Mouse (Mus musculus) ovary, postnatal 10 days (tissue): ENCODE measurements around the gene Lysmd2.
"Not testable (repeated sequence)": the region's sequence is repeated elsewhere in the genome, so short reads cannot be mapped to it uniquely, and the experiment has no call there.

Experiments
- DNase-seq: peaks from one replicate; pipeline ENCODE4 v3.0.0; 2022; ENCODE audit warnings: low spot score

Gene Lysmd2

DNA sequence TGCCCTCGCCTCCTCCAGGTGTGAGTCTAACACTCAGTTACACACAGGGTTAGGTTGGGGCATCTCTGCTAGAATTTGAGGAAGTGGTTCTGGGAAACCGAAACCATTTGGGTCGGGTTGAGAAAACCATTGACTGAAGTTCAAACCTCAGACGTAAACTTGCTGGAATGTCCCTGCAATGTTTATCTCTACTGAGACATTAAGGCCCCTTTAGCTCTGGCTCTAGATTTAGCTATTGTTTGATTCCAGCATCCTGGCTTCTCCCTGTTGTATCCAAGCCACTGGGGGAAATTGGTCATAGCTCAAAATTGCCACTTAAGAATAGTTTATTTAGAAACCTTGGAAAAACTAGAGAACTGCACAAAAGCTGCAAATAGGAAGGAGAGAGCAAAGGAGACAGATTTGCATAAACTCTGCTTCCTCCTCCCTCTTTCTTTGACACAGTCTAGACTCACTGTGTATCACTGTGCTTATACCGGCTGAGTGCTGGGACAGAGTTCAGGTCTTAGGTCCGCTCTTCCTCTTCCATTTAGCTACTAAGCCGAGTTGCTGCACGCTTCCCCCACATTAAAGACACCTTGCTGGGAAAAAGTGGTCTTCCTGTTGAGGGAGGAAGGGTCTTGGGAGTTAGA, 5.4 kb downstream of the Lysmd2 start:
- no peak for DNase-seq

DNA sequence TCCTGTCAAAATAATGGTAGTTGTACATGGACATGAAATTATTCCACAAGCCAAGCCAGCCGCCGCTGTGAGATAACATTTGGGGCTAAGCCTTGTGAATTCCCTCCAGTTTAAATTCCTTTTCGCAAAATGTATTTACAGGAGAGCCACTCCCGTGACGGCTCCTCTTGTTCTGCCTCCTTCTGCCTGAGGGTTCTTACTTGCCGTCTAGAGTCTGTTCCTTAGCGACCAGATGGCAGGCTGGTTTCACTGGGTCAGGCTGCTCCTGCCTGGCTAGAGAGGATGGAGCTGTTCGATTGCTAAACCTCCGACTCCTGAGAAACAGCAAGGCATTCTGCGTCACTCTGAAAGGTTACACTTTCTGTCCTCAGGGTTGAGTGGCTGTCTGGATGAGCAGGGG, 6.6 kb downstream of the Lysmd2 start:
- no peak for DNase-seq

DNA sequence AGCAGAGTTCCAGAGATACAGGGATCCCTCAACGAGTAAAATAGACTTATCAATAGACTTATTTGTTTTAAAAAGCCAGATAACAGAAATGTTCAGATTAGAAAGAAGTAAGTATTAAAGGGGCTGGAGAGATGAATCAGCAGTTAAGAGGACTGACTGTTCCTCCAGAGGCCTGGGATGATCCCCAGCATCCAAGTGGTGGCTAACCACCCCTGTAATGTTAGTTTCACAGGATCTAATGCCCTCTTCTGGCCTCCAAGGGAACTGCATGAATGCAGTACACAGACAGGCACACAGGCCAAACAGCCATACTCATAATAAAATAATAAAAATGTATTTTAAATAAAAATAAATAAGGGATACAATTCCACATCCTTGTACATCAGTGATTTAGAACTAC, 7.4 kb downstream of the Lysmd2 start:
- DNase-seq = no peak

DNA sequence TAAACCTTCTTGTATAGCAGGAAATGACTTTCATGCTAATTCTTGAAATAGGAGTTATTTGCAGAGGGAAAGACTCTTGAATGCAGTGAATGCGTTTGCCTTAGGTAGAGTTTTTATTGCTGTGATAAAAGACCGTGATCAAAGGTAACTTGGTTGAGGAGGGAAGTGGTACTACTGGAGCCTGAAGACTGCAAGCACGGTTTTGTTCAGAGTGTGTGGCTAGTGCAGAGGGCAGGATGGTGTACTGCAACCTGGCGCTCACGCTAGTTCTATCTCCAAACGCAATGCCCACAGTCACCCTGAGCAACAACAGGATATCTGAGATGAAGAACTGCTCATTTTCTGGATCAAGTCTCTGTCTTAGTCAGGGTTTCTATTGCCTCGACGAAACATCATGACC, 8.1 kb downstream of the Lysmd2 start:
- no peak for DNase-seq

DNA sequence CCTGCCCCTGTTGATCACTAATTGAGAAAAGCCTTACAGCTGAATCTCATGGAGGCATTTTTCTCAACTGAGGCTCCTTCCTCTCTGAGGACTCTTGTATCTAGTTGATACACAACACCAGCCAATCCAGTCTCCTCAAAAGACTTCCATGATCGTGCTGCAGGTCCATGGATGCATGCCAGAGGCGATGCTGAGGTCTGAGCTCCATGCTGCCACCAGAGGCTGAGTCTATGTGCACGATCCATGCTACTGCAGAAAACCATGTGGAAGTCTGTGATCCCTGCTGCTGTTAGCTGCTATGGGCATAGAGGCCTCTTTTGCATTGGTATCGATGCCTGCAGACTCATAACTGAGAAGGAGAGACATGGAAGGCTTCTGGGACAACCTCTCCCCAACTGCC, 8.7 kb downstream of the Lysmd2 start:
- DNase-seq = no peak

DNA sequence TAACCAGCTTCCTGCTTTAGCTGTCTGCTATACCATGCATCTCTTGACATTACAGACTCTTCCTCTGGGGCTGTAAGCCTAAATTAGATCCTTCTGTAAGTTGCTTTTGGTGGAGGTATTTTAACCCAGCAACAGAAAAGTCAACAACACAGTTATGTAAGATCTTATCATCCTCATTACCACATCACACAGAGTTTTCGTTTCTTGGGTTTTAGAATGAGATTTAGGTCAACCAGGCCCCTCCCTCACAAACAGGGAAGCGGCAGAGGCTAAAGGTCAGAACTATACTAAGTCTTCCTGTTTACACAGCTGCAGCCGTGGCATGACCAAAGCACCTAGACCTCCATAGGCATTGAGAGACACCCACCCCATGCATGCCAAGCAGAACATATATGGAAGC, 19.9 kb downstream of the Lysmd2 start:
- no peak for DNase-seq

DNA sequence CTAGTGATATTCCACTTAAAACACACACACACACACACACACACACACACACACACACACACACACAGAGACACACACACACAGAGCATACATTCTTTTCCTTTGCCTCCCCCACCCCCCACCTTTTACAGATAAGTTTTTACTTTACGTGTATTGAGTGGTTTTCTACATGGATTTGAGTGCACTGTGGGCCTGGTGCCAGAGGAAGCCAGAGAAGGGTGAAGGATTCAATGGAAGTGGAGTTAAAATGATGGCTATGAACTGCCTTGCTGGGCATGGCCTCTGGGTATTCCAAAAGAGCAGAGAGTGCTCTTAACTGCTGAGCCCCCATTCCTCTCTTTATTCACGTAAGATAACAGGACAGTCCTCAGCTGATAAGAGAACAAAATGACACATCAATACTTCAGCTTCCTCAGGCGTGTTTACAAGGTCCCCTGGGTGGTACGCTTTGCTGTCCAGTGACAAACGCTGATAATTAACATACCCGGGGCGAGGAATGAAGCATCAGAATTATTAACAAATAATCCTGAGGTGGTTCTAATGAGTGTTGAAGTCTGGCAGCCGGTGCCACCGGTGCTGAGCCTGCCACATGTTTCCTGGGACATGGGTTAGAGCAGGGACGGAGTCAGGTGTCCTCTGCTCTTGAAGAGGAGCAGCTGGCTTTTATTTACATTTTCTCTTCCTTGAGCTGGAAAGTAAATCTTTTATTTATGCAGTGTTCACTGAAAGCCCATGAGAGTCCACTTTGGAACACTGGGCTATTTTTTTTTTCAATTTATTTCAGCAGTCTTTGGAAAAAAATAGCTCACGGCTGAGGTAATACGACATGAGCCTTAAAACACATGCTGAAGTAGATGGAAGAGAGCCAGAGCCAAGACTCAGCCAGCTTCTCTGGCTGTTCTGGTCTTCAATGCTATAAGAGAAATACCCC, 28.7 kb downstream of the Lysmd2 start:
- DNase-seq = no peak

DNA sequence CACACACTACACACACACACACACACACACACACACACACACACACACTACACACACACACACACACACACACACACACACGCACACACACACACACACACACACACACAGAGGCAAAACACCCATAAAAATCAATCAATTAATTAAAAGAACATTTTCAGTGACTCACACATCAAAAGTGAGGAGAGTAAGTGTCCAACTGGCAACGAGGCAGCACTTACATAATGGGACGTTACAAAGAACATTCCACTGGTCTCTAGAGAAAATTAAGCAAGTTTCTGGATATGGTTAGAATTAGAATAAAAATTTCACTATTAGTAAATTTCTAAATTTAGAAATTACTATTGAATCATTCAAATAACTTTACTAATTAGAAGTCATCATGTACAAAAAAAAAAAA, 30.9 kb downstream of the Lysmd2 start:
- not testable (repeated sequence) for DNase-seq

DNA sequence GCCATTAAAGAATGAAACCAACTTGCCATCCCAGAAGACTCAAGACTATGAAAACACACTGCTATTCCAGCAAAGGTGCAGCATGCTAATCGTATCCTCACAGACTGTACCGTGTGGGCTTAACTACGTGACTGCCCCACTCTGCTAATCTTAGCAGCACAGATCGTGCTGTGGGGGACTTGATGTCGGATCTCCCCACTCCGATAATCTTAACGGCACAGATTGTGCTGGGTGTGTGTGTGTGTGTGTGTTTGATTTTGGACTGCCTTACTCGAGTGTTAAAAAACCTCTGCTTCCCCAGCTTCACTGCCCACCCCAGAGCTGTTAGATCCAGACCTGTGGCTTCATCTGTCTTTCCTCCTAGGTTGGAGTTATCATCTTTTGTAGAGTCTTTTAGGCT, 35.4 kb downstream of the Lysmd2 start:
- no peak for DNase-seq

DNA sequence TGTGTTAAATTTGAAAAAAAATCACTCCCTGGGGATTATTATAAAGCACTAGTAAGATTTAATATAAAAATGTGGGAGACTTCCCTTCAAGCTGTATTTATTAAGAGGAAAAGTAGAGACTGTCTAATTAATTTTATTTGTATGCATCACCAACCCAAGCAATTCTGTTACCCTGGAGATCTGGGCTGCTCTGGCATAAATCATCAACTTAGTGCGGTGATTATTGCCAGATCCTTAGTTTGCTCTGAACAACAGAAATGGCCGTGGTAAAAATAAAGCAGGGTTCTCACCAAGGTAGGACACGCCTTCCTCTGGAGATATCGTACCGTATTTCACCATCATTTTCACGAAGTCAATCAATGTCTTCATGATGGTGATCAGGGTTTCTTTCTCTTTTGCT, 39.8 kb downstream of the Lysmd2 start:
- DNase-seq = no peak

DNA sequence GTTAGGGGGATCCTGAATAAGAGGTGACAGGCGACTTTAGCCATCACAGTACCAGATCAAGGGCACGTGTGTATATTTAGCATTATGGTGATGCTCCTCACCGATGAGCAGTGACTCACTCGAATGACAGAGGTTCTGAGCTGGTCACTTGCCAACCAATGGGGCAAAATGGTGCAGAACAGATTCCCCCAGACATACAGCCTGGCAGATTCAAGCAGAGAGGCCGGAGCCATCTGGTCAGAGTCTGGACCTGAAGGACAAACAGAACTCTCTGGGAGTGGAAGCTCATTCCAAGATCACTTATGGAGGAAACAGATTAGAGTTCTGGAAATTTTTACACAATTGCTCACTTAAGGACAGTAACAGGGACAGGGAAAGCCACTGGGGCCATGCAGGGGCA, 41.1 kb downstream of the Lysmd2 start:
- DNase-seq = no peak

DNA sequence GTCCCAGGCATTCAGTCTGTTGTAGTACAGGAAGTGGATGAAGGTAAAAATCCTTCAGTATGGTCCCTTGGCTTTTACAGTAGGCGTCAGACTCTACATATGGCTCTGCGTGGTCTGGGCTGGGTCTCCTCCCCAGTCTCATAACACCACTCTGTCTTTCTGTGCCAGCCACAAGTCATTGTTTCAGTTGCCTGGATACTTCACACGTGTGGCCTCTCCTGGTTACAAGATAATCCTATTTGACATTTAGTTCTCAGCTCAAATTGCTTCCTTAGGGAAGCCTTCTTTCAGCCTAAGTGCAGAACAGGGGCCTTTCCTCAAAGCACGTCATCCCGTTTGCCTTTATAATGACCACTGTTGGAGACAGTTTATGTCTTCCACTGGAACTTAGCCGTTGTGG, 47.2 kb downstream of the Lysmd2 start:
- no peak for DNase-seq

DNA sequence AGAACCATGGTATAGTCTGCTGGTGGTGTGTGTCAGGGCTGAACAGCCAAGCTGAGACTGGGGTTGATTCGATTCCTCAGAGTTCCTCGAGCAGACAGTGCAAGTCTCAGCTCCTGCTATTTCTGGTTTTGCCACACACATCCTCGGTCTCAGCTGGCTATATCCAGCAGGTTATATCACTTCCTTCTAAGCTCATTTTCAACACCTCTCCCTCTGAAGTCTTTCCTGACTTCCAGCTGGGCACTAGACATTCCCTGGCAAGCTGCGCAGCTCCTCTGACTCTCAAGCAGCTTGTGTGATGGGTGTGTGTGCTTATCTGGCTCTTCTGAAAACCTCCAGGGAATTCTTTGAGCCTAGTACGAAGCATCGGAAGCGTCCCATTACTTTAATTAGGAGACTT, 50.7 kb downstream of the Lysmd2 start:
- no peak for DNase-seq

DNA sequence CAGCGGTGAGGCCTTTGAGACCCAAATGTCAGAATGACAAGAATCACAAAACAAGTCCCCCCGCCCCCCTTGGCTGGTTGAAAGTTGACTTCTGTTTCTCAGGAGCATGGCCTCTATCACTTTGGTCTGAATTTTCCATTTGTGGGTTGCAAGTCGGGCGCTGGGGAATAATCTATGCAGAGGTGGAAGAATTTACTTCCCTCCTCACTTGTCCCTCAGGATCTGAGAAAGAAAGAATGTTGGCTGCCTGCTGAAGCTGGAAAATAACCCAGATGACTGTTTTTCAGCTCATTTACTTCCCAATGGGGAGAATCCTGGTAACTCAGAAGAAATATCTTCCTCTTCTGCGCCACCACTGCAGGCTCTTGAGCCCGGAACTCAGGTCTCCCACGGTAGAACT, 52.8 kb downstream of the Lysmd2 start:
- DNase-seq = no peak

DNA sequence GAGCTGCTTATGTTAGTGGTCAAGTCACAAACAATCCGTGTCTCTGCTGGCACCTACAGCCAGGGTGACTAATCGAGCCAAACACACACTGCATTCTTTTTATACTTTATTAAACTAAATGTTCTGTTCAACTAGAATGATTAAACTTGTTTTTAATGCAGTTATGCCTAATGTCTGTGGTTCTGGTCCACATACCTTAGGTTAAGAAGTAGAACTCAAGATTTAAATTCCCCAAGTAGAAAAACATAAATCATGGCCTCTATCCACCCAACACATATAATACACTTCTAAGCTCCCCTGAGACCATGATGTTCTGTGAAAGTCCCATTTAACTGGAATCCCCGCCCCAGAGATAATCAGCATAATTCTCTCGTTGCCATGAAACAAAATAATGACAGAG, 54.1 kb downstream of the Lysmd2 start:
- no peak for DNase-seq

DNA sequence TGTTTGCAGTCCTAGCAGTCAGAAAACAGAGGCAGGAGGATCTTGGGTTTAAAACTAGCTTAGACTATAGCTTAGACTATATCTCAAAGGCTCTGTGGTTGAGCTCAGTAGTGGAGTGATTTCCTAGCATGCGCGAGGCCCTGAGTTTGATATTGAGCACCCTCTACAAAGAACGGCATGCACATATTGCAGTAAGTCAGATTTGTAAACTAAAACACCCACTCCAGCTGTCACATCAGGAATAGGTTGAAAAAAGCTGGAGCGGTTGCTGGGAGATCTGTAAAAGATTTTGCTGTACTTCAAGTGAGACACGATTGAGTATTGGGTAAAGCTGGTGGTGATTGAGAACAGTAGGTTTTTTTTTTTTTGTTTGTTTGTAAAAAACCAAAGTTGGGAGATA, 55.1 kb downstream of the Lysmd2 start:
- DNase-seq = no peak

DNA sequence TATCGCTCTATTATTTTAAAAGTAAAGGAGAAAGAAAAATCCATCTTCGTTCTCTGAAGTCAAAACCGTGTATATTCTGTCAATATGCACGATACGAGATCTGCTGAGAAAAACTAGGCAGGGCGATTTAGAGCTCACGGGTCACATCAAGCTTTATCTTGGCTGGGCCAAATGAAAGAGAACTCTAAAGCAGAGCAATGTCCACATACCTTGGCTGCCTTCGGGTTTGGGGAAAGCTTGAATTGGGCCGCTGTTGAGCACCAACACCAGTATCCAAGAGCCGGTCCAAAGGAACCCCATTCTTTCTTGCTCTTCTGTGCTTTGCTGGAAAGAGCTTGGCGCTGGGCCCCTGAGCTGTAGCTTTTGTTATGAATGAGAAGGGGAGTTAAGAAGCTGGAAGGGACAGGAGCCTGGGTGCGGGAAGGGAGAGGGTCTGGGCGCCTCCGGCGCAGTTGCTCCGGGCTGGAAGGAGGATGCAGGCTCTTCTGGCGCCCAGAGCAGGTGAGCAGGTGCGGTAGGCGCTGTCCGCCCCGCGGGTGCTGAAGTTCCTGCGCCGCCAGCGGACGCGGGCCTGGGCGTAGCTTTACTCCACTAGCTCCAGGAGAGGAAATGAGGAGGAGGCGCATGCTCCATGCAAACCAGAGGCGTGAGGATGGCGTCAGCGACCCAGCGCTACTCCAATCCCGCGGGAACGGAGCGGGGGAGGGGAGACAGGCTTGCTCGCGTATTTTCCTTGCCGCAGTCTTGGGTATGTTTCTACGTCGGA, 58.1 kb downstream of the Lysmd2 start, which contains the start of gene Scg3:
Scg3 (minus strand) TSS at position 631 of the 766 bp plus-strand sequence.
- DNase-seq = peak; percentile 54

DNA sequence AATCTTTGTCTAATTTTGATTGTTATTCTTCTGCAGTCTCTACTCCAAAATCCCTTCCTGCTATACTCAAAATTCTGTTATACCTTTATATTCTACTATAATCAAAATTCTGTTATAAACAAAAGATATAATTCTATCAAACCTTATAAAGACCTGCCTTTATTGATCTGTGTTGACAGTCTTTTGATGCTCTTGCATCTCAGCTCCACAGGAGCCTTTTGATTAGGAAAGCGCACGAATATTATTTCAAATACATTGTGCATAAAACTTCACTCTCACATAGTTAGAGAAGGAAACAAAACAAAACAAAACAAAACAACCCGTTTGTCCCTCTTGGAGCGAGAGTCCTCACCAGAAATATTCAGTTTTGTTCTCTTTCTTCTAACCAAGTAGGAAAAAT, 58.8 kb downstream of the Lysmd2 start:
- no peak for DNase-seq

DNA sequence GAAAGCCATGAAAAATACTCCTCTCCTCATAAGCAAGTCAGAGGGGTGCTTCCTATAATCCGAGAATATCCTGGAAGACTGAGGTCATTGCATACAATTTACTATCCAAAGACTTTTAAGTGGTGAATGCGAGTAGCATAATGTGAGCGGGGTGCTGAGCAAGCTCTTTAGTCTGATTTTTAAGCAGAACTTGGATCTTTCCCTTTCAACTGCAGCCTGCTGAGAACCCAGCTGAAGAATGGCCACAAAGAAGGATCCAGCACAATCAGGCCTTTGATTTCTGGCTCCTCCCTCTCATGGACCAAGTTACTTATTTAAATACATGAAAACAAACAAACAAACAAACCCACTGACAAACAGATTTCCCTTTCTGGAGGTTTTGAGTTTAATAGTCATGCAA, 59.2 kb downstream of the Lysmd2 start:
- no peak for DNase-seq
